Mouse (Mus musculus) heart, adult 10 weeks (tissue): ENCODE results near the gene Traf5. TPM values are rescaled to one million over a fixed set of nuclear protein-coding genes. Genes with fewer than 3 reads are reported as not detected.

Source experiments
- polyA plus RNA-seq: library from polyadenylated mRNA; stranded (reverse); fragments of 350-450 nt; fragmentation: Illumina TruSeq; extraction: RNeasy Lipid Tissue Mini Kit (QIAGEN cat#74804); gene quantifications from one replicate; pipeline ENCODE4 v1.2.3, GENCODE M21; 2014; ENCODE audit warnings: low read depth, low replicate concordance

The Traf5 gene
- polyA plus RNA-seq: 6.0 TPM

DNA sequence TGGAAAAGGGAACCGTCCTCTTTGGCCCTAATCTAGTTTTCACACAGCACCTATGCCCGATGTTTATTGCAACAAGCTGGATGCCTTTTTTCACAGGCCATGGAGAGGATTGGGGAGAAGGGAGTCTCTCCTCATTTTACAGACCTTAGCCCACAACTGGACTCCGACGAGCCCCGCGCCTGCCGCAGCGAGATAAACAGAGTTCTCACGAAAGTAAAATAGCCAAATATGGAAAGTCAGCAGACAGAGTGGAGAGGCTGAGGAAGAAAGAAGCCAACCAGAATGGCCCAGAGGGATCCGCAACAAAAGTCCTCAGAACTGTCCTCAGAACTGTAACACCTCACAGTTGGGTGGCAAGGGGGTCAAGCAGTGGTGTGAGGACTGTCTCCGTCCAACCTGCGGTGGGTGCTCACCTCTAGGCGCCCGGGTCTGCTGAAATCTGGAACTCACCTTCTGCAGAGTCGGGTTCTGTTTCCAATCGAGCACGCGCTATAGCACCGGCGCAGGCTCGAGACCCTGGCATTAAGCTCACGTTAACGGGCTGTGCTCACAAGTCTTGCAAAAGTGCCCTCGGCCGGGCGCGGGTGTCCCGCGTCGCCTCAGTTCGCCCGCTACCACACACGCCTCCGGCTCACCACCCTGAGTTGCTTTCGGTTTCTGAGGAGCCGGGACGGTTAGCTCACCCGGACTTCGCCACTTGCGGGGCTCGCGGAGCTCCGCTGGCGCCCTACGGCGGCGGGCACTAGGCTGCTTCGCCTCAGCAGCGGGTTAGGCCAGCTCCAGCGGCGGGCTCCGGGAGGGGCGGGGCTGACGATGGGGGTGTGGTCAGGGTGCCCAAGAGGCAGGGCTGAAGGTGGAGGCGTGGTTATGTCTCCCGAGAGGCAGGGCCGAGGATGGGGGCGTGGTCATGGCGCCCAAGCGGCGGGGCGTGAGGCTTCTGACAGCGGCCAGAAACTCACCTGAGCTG lies at the start of gene Traf5:
Gene Traf5 (minus strand): TSS at position 754 of the 967 bp plus-strand sequence.

DNA sequence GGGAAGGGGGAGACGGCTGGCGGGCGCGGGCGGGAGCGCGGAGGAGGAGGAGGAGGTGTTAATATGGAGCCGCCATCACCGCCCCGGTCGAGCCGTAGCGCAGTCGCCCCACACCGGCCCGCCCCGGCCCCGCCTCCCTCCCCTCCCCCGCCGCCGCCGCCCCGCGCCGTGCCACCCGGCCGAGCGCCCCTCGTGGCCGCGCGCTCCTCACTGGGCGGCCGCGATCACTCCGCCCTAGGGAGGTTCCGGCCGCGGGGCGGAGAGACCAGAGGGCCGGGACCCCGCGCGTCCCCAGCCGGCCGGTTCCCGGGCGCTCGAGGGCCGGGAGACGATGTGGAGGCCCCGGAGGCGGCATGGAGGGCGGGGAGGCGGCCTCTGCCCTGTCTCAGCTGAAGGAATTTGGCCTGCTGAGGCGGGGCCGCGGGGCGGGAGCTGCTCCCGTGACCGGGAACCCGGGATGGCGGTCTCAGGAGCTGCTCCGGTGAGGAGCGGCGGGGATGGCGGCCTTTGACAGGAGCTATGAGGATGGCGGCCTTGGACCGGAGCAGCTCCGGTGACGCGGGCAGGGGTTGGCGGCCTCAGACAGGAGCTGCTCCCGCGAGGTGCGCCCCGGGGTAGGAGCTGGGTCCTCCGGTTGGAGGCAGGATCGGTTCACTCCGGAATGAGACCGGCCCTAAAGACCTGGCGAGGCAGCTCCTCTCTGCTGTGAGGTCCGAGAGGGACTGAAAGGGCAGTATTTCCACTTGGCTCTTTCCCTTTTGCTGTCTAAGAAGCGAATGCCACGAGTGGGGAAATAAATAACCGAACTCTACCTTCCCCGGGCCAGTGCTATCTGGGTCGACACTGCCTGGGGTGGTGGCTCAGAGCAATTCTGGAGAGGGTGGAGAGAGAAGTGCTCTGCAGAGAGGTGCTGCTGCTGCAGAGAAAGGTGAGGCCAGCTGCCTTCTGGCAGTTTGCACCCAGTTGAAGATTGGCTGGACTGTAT lies 45.9 kb upstream of the Traf5 start, which contains the start of gene Rcor3:
Gene Rcor3 (minus strand): TSS at position 137 of the 985 bp plus-strand sequence.

DNA sequence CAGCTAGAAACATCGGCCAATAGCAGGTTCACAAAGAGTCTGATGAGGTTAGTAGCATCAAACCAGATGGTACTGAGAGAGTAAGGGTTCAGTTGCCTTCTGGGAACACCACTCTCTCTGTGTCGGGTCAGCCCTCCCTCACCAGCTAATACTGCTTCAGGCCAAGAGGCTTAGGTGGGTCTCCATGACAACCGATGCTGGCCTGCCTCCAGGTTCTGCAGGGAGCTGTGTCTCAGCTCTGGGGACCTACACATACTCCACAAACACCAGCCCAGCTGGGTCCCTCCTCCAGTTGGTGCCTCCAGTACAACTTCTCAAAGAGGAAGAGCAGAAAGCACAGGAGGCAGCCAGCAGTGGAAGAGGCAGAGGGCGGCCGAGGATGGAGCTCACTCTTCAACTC lies 115.2 kb downstream of the Traf5 start, which contains the start of gene Rd3:
Gene Rd3 (plus strand): TSS at position 184 of the 400 bp plus-strand sequence.

Other genes starting within 250 kb of the Traf5 start
- gene Slc30a1, start 185.8 kb downstream of the Traf5 start, polyA plus RNA-seq: 8.0 TPM
- gene Rd3, start 115.2 kb downstream of the Traf5 start, polyA plus RNA-seq: not detected
- 30.9 TPM for gene Rcor3, start 45.5 kb upstream of the Traf5 start, polyA plus RNA-seq
- gene Kcnh1, start 98.2 kb upstream of the Traf5 start, polyA plus RNA-seq: not detected